ENCODE assay signal across 8 mouse cellular contexts in the genomic region with DNA sequence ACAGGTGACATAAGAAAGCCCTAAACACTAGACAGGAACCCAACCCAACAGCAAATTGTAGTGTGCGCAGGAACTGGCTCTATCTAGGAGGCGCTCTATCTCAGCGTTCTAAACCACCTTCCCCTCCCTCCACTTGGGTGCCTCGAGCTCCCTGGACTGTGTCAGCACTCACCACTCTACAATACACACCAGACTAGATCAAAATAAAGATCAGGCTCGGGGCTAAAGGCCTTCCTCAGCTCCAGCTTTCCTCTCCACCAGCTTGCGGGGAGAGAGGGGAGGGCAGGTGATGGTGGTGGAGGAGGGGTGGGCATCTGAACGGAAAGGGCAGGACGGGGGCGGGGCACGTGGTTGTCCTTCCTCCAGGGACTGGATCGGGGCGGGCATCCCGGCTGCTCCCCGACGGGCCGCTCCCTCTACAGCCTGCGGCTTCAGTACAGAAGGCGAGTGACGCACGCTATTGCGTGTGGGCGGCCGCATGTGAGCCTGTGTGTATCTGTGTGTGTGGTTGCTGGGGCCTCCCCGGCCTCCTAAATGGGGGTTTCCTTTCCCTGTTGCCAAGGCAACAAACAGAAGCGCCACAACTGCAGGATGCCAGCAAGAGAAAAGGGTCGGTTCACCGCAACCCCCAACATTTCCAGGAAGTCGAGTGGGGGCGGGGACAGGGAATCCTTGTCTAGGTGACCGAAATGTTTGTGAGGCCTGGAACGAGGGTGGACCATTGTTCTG. TPM values are rescaled to one million over a fixed set of nuclear protein-coding genes. Genes with fewer than 3 reads are reported as not detected.
DNase-seq lines count a peak whose midpoint lies in the region; ATAC-seq and TF ChIP-seq lines count a peak whose summit lies in the region.

Gene Lmna, minus strand, starts transcription at position 265 of the 729 bp plus-strand sequence.

- 1% methylated on average over 31 of the region's 31 CpGs for WGBS in limb, embryonic 13.5 days
- 1% methylated on average over 31 of the region's 31 CpGs for WGBS in midbrain, embryonic 15.5 days
- under 1% methylated on average over 31 of the region's 31 CpGs for WGBS in spleen, adult 2 months

- peak; percentile 67 for TF ChIP-seq CTCF in bone marrow macrophage, adult 2 months (IDR thresholded peaks at IDR 0.05; ENCODE audit: low read depth, low read length)
- peak; percentile 38; the same call in 1 of the 2 replicates for TF ChIP-seq CTCF in embryonic fibroblast, embryonic 13.5 days (IDR thresholded peaks at IDR 0.05; ENCODE audit: borderline replicate concordance, insufficient read depth, low read length)
- peak; percentile 36; the same call in 1 of the 2 replicates for TF ChIP-seq CTCF in spleen, adult 2 months (IDR thresholded peaks at IDR 0.05; ENCODE audit: extremely low read depth, insufficient read depth, insufficient read length, insufficient replicate concordance)

- H3K9me3 ChIP-seq in limb, embryonic 13.5 days, result no peaks in the 10 kb centered on the region
- no peaks in the 10 kb centered on the region for H3K9me3 ChIP-seq in midbrain, embryonic 15.5 days

- peak within 1 kb of the TSS; percentile 62 for H3K4me2 ChIP-seq in limb, embryonic 13.5 days (replicated peaks)
- peak within 1 kb of the TSS; percentile 56 for H3K4me2 ChIP-seq in midbrain, embryonic 15.5 days

- peak; percentile 92 for ATAC-seq in limb, embryonic 13.5 days (ENCODE audit: low FRiP score, low read depth)
- ATAC-seq in midbrain, embryonic 15.5 days (replicated peaks), result peak; percentile 96

- peak within 1 kb of the TSS; percentile 59 for H3K9ac ChIP-seq in limb, embryonic 13.5 days
- H3K9ac ChIP-seq in midbrain, embryonic 15.5 days, result peak within 1 kb of the TSS; percentile 45

- no peak for TF ChIP-seq POLR2A in bone marrow macrophage, adult 2 months (IDR thresholded peaks at IDR 0.05; ENCODE audit: borderline replicate concordance, low read depth, low read length)
- peak; percentile 85 for TF ChIP-seq POLR2A in embryonic fibroblast, embryonic 13.5 days (IDR thresholded peaks at IDR 0.05; ENCODE audit: low read depth, low read length)
- TF ChIP-seq POLR2A in spleen, adult 2 months (IDR thresholded peaks at IDR 0.05; ENCODE audit: low read depth, low read length), result no peak

- H3K27me3 ChIP-seq in limb, embryonic 13.5 days, result no peaks in the 10 kb centered on the region
- H3K27me3 ChIP-seq in midbrain, embryonic 15.5 days (replicated peaks), result 0 out of 2 replicates have a peak, but pooled peaks cover 1% of the 10 kb centered on the region
- H3K27me3 ChIP-seq in spleen, adult 2 months (ENCODE audit: control insufficient read depth, insufficient read depth, low read length), result no peaks in the 10 kb centered on the region

- H3K27ac ChIP-seq in bone marrow macrophage, adult 2 months (ENCODE audit: insufficient read depth, low read depth, low read length), result peak within 1 kb of the TSS; percentile 82
- H3K27ac ChIP-seq in embryonic fibroblast, embryonic 13.5 days (ENCODE audit: insufficient read depth, low read length), result peak within 1 kb of the TSS; percentile 75
- peak within 1 kb of the TSS; percentile 94 for H3K27ac ChIP-seq in limb, embryonic 13.5 days
- H3K27ac ChIP-seq in midbrain, embryonic 15.5 days, result peak within 1 kb of the TSS; percentile 87
- peak within 1 kb of the TSS; percentile 84 for H3K27ac ChIP-seq in spleen, adult 2 months (ENCODE audit: insufficient read depth, low read length)

- H3K36me3 ChIP-seq in limb, embryonic 13.5 days, result no peaks in the 10 kb centered on the region
- no peaks in the 10 kb centered on the region for H3K36me3 ChIP-seq in midbrain, embryonic 15.5 days (replicated peaks)
- no peaks in the 10 kb centered on the region for H3K36me3 ChIP-seq in spleen, adult 2 months (ENCODE audit: control insufficient read depth, insufficient read depth, low read length)

- peaks cover 56% of the 10 kb centered on the region for H3K4me1 ChIP-seq in bone marrow macrophage, adult 2 months (ENCODE audit: control insufficient read depth, insufficient read depth, low read length)
- H3K4me1 ChIP-seq in embryonic fibroblast, embryonic 13.5 days (ENCODE audit: control insufficient read depth, insufficient read depth, low read length), result peaks cover 34% of the 10 kb centered on the region
- peaks cover 80% of the 10 kb centered on the region for H3K4me1 ChIP-seq in limb, embryonic 13.5 days
- H3K4me1 ChIP-seq in midbrain, embryonic 15.5 days, result peaks cover 27% of the 10 kb centered on the region
- H3K4me1 ChIP-seq in spleen, adult 2 months (ENCODE audit: control insufficient read depth, insufficient read depth, insufficient read length), result peaks cover 38% of the 10 kb centered on the region; the same call in 1 of the 2 replicates

- DNase-seq in A20 (ENCODE audit: low read depth, low spot score), result peak; percentile 94
- DNase-seq in heart, adult 9 months (ENCODE audit: low spot score in 2 of 2), result peak; percentile 94 to 95
- DNase-seq in kidney, adult 9 months, result peak; percentile 95
- DNase-seq in spleen, adult 2 months (ENCODE audit: low read depth in 1 of 2, low spot score in 2 of 2), result peak; percentile 85 to 100

- peak within 1 kb of the TSS; percentile 62 for H3K4me3 ChIP-seq in bone marrow macrophage, adult 2 months (ENCODE audit: insufficient read depth, low read length)
- peak within 1 kb of the TSS; percentile 45 for H3K4me3 ChIP-seq in embryonic fibroblast, embryonic 13.5 days (ENCODE audit: insufficient read depth, low read length)
- H3K4me3 ChIP-seq in limb, embryonic 13.5 days, result peak within 1 kb of the TSS; percentile 40
- H3K4me3 ChIP-seq in midbrain, embryonic 15.5 days, result peak within 1 kb of the TSS; percentile 37
- peak within 1 kb of the TSS; percentile 51; the same call in 1 of the 2 replicates for H3K4me3 ChIP-seq in spleen, adult 2 months (ENCODE audit: extremely low read depth, insufficient read depth, insufficient read length)

RNA-seq across cellular contexts. Expression of gene Lmna, which starts in this region (rescaled TPM):
- 124 and 126 TPM in 2 replicates for polyA plus RNA-seq in bone marrow macrophage, adult 2 months (2012; ENCODE audit: insufficient read depth, insufficient read length, missing spikeins)
- polyA plus RNA-seq in embryonic fibroblast, embryonic 13.5 days (2011; ENCODE audit: insufficient read length, low read depth, missing spikeins), result 401 and 426 TPM in 2 replicates
- polyA plus RNA-seq in limb, embryonic 13.5 days (2015; fragmentation: Nextera tagmentation; extraction: Ambion mirVana), result 174 and 183 TPM in 2 replicates
- polyA plus RNA-seq in midbrain, embryonic 15.5 days (2015; fragmentation: Nextera tagmentation; extraction: Ambion mirVana), result 51.1 and 51.6 TPM in 2 replicates
- polyA plus RNA-seq in spleen, adult 2 months (2012; rRNA removed), result 51.3 and 72.3 TPM in 2 replicates

Comparison
In these comparisons a context has a peak if more than half of its experiments do, and no peak if none do; other contexts are left out.
1. Peak in every context shown above with its lines: DNase-seq, ATAC-seq, H3K4me3 ChIP-seq and H3K27ac ChIP-seq.